Mouse (Mus musculus) G1E (cell line): ENCODE measurements around the gene Fyttd1.

Source experiments
- CTCF ChIP-seq: IDR thresholded peaks from 2 replicates; pipeline ENCODE4 v1.5.1; 2012; ENCODE audit warnings: low read depth, low read length, inconsistent platforms, mixed read lengths
- GATA1 ChIP-seq: IDR thresholded peaks from 2 replicates; pipeline ENCODE4 v1.6.1; 2012; ENCODE audit warnings: borderline replicate concordance, low read length, inconsistent platforms, mixed read lengths
- GATA2 ChIP-seq: IDR thresholded peaks from 2 replicates; pipeline ENCODE4 v1.6.1; 2012; ENCODE audit warnings: low read depth, low read length, inconsistent platforms, borderline replicate concordance
- POLR2AphosphoS5 ChIP-seq: IDR thresholded peaks from 2 replicates; pipeline ENCODE4 v1.6.1; 2012; ENCODE audit warnings: low read depth, low read length, inconsistent platforms; ENCODE audit not compliant: insufficient replicate concordance
- TAL1 ChIP-seq: conservative IDR thresholded peaks from 2 replicates; pipeline ENCODE4 v1.6.1; 2012; ENCODE audit warnings: low read depth, low read length, inconsistent platforms, mixed read lengths

GRCm38 (mm10) chr16:32954304-32954703 lies 77.0 kb downstream of the Fyttd1 start:
- TF ChIP-seq GATA1 (no peak), GATA2 (no peak), CTCF (no peak), TAL1 (no peak), POLR2AphosphoS5 (no peak)
